Mouse (Mus musculus) embryonic fibroblast, embryonic 13.5 days (primary cell): ENCODE results near the gene Inhba. TPM values are rescaled to one million over a fixed set of nuclear protein-coding genes. Genes with fewer than 3 reads are reported as not detected.

Source experiments
- H3K27ac ChIP-seq: 2 replicates; pipeline ENCODE4 v1.5.1; 2012; ENCODE audit warnings: low read length, control low read depth, inconsistent platforms; ENCODE audit not compliant: insufficient read depth
- H3K4me1 ChIP-seq: 2 replicates; pipeline ENCODE4 v1.6.1; 2011; ENCODE audit warnings: low read length; ENCODE audit not compliant: control insufficient read depth, insufficient read depth
- H3K4me3 ChIP-seq: 2 replicates; pipeline ENCODE4 v1.5.1; 2011; ENCODE audit warnings: mild to moderate bottlenecking, control low read depth, low read length; ENCODE audit not compliant: insufficient read depth
- CTCF ChIP-seq: IDR thresholded peaks from 2 replicates; pipeline ENCODE4 v1.5.1; 2011; ENCODE audit warnings: mild to moderate bottlenecking, control low read depth, low read length, moderate library complexity, borderline replicate concordance; ENCODE audit not compliant: insufficient read depth
- POLR2A ChIP-seq: IDR thresholded peaks from 2 replicates; pipeline ENCODE4 v1.6.1; 2011; ENCODE audit warnings: low read depth, mild to moderate bottlenecking, control low read depth, low read length, moderate library complexity
- polyA plus RNA-seq: library from polyadenylated mRNA; stranded (reverse); fragments of >200 nt; gene quantifications from 2 replicates; pipeline ENCODE4 v1.2.4, GENCODE M21; 2011; ENCODE audit warnings: low read depth; ENCODE audit not compliant: missing spikeins, insufficient read length

Gene Inhba
- polyA plus RNA-seq, 1 experiment = 105 TPM

DNA sequence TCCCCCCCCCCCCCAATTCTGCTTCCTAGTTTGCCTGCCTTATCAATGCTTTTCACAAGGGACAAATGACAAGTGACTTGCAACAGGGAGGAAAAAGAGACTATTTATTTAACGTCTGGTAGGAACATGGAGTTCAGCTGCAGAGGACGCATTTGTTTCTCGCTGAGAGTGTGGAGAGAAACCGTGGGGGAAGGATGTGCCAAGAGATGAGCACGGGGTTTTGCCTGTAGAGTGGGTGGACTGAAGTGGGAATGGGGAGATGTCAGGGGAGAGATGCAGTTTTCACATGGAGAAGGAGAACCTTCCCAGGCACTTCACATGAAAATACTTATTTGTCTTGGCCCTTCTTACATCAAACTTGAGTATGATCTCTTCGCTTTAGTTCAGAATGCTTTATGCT lies 9.5 kb downstream of the Inhba start:
- TF ChIP-seq CTCF (no peak), POLR2A (no peak)
- H3K4me1 ChIP-seq = no peaks in the 10 kb centered on the region
- H3K27ac ChIP-seq = peak overlapping the region; percentile 83
- H3K4me3 ChIP-seq = peak overlapping the region; percentile 55

DNA sequence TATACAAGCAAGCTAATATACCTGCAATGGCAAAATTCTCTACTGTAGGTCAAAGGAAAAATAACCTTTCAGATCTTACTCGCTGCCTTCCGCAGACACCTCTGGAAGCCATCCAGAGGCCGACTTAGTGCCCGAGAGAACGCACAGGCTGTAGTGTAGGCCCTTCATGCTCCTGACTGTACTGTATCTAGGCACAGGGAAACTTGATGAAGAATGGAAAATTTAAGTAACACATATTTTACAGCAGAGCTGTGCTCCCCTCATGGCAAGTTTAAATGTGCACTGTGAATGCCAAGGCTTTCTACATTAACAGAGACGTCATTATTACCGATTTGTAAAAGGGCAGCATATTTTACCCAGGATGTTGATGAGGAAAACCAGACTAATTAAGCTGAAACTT lies 10.2 kb downstream of the Inhba start:
- H3K4me1 ChIP-seq = no peaks in the 10 kb centered on the region
- peak overlapping the region; percentile 15 for H3K27ac ChIP-seq
- no peak for TF ChIP-seq POLR2A
- TF ChIP-seq CTCF = no peak
- H3K4me3 ChIP-seq = peak overlapping the region; percentile 34

DNA sequence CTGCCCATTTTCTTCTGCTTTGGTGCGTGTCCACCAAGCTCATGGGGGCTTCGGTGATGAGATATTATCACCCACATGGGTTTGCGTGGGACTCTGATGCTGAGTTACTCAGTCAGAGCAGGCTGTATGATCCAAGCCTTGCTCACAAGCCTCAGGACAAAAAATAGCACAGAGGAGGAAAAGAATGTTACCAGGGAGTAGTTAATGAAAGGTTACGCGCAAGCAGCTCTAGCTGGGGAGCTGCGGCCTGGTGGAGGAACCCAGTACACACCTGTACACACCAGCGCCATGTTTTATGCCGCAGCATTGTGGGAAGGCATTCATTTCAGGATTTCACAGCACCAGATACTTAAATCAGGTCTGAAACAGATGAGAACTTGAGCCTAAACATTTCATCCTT lies 10.9 kb downstream of the Inhba start:
- no peak overlapping the region for H3K4me3 ChIP-seq
- no peaks in the 10 kb centered on the region for H3K4me1 ChIP-seq
- TF ChIP-seq CTCF (no peak), POLR2A (no peak)
- H3K27ac ChIP-seq = peak overlapping the region; percentile 15; the same call in 1 of the 2 replicates

DNA sequence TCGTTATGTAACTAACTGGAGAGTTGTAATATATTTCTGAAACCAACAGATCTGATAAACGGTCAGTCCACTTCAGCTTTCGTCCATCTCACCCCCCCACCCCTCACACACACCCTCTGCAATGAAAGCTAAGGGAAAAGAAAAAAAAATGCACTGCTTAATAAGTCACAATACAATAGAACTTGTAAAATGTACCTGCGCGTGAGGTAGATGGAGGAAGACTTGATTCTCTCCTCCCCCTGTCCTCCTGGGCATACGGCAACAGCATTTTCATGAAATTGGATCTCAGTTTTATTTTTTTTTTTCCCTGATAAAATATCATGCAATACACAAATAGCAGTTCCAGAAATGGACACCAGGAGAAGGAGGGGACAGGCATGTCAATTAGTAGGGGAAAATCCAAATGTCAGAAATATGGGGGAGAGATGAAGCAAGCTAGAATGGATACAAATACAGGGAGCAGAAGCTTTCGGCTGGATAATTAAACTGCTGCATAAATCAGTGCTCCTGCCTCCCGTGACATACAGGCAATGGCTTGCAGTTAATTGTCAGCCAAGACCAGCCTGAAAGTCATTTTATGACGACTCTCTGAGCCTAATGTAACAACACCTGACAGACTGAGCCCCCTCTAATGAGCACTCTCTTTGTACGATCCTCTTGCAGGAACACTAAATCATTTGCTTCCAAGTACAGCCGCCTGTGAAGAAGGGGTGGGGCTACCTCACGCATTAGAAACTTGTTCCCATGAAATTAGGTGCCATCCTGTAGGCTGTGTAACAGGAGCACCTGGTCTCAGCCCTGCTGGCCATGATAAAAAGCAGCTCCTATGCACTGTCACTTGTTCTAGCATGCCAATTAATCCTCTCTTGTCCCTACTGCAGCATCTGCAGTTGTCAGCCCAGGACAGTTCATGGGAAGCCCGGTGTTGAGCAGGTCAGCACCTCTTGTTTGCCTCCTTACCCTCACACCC lies 11.7 kb downstream of the Inhba start:
- H3K27ac ChIP-seq = no peak overlapping the region
- H3K4me3 ChIP-seq = no peak overlapping the region
- H3K4me1 ChIP-seq = no peaks in the 10 kb centered on the region
- no peak for TF ChIP-seq POLR2A
- TF ChIP-seq CTCF = no peak

DNA sequence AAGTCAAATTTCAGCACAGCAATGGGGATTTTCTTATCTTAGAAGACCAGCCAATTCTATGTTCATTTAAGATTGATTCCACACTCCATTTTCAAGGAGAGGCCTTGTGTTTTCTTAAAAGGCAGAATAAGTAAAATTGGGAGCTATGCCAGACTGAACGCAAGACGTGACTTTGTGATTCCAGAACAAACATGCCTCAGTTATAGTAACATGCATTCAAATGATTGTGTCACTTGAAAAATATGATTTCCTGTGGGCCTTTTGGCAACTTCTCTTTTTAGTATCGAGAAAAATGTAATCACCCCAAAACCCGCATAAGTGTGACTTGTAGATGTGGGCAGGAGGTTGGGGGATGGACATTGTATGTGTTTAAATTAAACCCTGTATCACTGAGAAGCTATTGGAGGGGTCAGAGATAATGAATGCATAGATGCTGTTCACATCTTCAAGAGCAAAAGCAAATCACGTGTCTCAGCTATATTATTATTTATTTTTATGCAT lies 19.0 kb downstream of the Inhba start:
- no peak for TF ChIP-seq CTCF
- TF ChIP-seq POLR2A = no peak
- 0 out of 2 replicates have a peak, but pooled peaks cover 2% of the 10 kb centered on the region for H3K4me1 ChIP-seq
- H3K27ac ChIP-seq = peak overlapping the region; percentile 40; the same call in 1 of the 2 replicates
- H3K4me3 ChIP-seq = no peak overlapping the region

DNA sequence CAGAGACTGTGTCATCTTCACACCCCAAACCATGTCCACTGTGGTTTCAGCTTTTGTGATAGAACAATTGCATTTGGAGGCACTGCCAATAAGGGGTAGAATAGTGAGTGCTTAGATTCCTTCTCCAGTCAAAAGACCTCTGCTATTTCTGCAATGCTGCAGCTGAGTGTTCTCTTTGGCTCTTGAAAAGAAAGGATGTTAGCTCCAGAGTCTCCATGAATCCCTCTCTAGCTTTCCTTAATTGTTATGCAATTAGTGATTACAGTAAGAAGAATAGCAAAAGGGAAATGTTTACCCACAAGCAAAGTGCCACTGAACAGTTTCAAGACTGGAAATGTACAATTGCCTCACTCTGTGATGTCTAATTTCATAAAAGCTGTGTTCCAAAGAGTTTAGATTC lies 20.8 kb downstream of the Inhba start:
- TF ChIP-seq POLR2A (no peak), CTCF (no peak)
- 0 out of 2 replicates have a peak, but pooled peaks cover 2% of the 10 kb centered on the region for H3K4me1 ChIP-seq
- H3K4me3 ChIP-seq = no peak overlapping the region
- peak overlapping the region; percentile 3; the same call in 1 of the 2 replicates for H3K27ac ChIP-seq

DNA sequence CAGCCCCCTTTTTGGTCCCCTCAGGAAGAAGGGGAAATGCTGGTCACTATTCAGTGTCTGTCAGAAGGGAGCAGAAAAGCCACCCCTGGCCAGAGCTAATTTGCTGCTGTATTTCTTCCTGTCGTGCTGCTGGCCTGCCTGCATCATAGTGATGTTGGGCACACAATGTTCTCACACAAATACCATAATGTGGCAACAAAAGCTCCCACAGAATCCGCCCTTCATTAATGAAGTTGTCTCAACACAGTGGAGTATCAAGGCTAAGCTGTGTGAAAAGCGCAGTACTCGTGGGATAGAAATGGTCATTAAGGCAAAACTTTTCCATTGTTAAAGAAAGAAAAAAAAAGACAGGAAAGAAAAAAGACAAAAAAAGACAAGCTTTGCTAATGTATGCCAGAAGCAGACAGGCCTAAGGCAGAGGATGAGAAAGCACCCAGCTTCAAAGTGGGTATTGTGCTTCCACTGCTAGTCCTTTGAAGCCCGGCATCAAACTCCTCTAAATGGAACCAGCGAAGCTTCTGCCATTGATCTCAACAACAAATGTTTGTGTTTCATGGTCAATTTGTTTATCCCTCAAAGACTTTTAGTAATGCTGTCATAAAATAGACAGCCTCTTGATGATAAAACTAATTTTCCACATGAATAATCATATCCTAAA lies 21.4 kb downstream of the Inhba start:
- Histone ChIP-seq H3K27ac (peak overlapping the region; percentile 3; the same call in 1 of the 2 replicates), H3K4me1 (0 out of 2 replicates have a peak, but pooled peaks cover 2% of the 10 kb centered on the region), H3K4me3 (no peak overlapping the region)
- TF ChIP-seq CTCF = no peak
- no peak for TF ChIP-seq POLR2A

DNA sequence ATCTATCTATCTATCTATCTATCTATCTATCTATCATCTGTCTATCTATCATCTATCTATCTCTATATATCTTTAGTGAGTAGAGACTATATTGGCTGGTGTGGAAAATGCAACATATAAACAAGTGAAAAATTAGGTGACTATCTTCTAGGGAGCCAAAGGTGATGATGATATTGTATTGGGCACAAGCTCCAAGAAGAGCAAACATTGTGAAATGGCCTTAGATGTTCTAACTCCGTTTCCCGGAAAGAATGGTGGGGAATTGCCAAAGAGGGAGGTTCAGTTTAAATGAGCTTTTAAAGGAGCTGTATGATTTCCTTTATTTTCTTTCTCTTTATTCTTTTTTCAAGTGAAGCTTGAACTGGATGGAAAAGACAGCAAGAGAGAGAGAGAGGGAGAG lies 57.4 kb downstream of the Inhba start:
- H3K4me3 ChIP-seq = no peak overlapping the region
- TF ChIP-seq CTCF (no peak), POLR2A (no peak)
- H3K27ac ChIP-seq = no peak overlapping the region
- no peaks in the 10 kb centered on the region for H3K4me1 ChIP-seq

DNA sequence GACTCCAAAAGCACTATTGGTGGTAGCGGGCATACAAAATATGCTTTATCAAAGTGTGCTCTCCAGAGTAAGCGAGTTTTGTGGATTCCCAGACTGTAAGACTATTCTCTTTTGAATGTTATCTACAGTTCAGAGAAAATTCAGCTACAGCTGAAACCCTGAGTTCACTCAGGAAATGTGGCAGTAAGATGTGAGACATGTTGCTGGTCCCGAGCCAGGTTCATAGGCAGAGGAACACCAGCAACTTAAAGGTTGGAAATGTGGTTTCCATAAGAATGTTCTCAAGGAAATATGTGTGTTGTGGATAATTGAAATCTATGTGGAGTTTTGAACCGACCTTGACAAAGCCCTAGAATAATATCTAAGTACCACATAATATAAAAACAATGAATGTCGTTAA lies 65.6 kb downstream of the Inhba start:
- no peak for TF ChIP-seq CTCF
- TF ChIP-seq POLR2A = no peak
- H3K27ac ChIP-seq = no peak overlapping the region
- H3K4me3 ChIP-seq = no peak overlapping the region
- no peaks in the 10 kb centered on the region for H3K4me1 ChIP-seq

DNA sequence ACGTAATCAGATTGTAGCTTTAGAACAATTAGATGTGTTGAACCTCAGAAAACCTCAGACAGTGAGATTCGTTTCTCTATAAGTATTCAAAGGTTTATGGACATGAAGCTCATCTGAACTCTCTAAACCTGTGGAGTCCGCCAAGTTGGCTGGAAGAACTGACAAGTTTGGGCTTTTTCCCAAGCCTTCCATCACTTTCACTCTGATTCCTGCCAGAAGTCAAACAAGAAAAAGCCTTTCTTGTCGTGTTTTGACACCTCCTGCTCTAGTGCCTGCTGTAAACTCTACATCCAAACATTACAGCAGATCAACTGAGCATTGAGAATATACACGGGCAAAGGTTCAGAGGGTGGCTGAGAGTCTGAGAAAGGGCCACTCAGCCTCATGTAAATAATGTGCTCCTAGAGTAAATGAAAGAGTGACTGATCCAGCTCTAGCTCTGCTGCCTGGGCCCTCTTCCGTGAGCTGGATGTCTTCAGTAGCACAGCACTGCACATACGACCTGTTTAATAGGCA lies 66.6 kb downstream of the Inhba start:
- no peaks in the 10 kb centered on the region for H3K4me1 ChIP-seq
- no peak overlapping the region for H3K27ac ChIP-seq
- TF ChIP-seq CTCF = no peak
- no peak overlapping the region for H3K4me3 ChIP-seq
